Mouse (Mus musculus) midbrain, embryonic 16.5 days (tissue): Measurements from ENCODE around the gene Asb6. TPM values are rescaled to one million over a fixed set of nuclear protein-coding genes. Genes with fewer than 3 reads are reported as not detected.

Source experiments
- ATAC-seq: fragments of 200-750 bp; cut with Nextera tagmentation; 2 replicates; pipeline ENCODE4 v1.8.0; 2017; ENCODE audit warnings: moderate TSS enrichment
- H3K27ac ChIP-seq: fragments of 300-500 bp; sonication (generic); 2 replicates; pipeline ENCODE4 v1.5.1; 2014; ENCODE audit warnings: mild to moderate bottlenecking, low read length, mixed read lengths
- H3K27me3 ChIP-seq: fragments of 300-500 bp; sonication (generic); 2 replicates; pipeline ENCODE4 v1.6.1; 2014; ENCODE audit warnings: low read depth, low read length, mixed read lengths; ENCODE audit not compliant: control insufficient read depth, insufficient read depth
- H3K36me3 ChIP-seq: fragments of 300-500 bp; sonication (generic); 2 replicates; pipeline ENCODE4 v1.6.1; 2014; ENCODE audit warnings: mild to moderate bottlenecking, low read length, moderate library complexity, mixed read lengths; ENCODE audit not compliant: control insufficient read depth, insufficient read depth
- H3K4me1 ChIP-seq: fragments of 300-500 bp; sonication (generic); 2 replicates; pipeline ENCODE4 v1.6.1; 2014; ENCODE audit warnings: mild to moderate bottlenecking, low read length, mixed read lengths; ENCODE audit not compliant: control insufficient read depth, insufficient read depth
- H3K4me2 ChIP-seq: fragments of 300-500 bp; sonication (generic); 2 replicates; pipeline ENCODE4 v1.6.1; 2014; ENCODE audit warnings: mild to moderate bottlenecking, low read length, mixed read lengths
- H3K4me3 ChIP-seq: fragments of 300-500 bp; sonication (generic); 2 replicates; pipeline ENCODE4 v1.5.1; 2014; ENCODE audit warnings: low read depth, mild to moderate bottlenecking, low read length, moderate library complexity, mixed read lengths
- H3K9ac ChIP-seq: fragments of 300-500 bp; sonication (generic); 2 replicates; pipeline ENCODE4 v1.6.1; 2014; ENCODE audit warnings: low read depth, low read length, mixed read lengths
- H3K9me3 ChIP-seq: fragments of 300-500 bp; sonication (generic); replicated peaks from 2 replicates; pipeline ENCODE4 v1.6.1; 2014; ENCODE audit warnings: mild to moderate bottlenecking, low read length, mixed read lengths; ENCODE audit not compliant: control insufficient read depth, poor library complexity, severe bottlenecking
- WGBS: fragments of 180-500 bp; shearing (Covaris S2); extraction: QIAGEN DNeasy Blood & Tissue Kit; methylation state at CpG from one replicate; pipeline ENCODE4 v1.1.7; 2014; 5-methylcytosine and 5-hydroxymethylcytosine counted together
- polyA plus RNA-seq: library from polyadenylated mRNA; unstranded; fragments of >200 nt; fragmentation: Nextera tagmentation; extraction: Ambion mirVana; gene quantifications from 2 replicates; pipeline ENCODE4 v1.2.1, GENCODE M21; 2015

Gene Asb6
- polyA plus RNA-seq: 41.7 and 48.0 TPM in 2 replicates

DNA sequence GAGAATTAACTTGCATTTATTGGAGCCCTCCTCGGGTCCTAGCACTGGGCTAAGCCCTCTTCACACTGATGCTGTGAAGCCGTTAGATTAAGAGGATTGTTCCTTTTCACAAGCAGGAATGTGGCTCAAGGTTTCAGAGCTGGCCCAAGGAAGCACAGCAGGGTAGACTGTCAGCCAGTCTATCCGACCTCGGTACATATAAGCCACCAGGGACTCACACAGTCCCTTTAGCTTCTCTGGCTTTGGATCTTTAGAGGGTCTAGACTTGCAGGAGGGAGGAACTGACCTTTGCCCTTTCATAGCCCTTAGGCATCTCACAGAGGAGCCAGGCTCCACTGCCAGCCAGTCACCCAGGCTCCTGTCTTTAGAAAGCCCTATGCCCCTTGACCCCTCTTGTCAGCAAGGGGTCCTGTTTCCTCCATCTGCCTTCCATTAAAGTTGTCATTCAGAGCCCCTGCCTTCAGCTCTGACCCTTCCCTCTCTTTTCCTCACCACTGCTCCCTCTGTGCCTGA is at the start of gene Asb6:
TSS of gene Asb6 (minus strand) at position 51 of the 513 bp plus-strand sequence.
- Histone ChIP-seq H3K4me3 (no peak within 1 kb of the TSS), H3K27me3 (no peaks in the 10 kb centered on the region), H3K9me3 (no peaks in the 10 kb centered on the region), H3K27ac (no peak within 1 kb of the TSS), H3K4me2 (no peak within 1 kb of the TSS), H3K9ac (no peak within 1 kb of the TSS), H3K4me1 (peaks cover 13% of the 10 kb centered on the region), H3K36me3 (peaks cover 3% of the 10 kb centered on the region)
- WGBS: 2% methylated on average over 4 of the region's 4 CpGs
- ATAC-seq: no peak

DNA sequence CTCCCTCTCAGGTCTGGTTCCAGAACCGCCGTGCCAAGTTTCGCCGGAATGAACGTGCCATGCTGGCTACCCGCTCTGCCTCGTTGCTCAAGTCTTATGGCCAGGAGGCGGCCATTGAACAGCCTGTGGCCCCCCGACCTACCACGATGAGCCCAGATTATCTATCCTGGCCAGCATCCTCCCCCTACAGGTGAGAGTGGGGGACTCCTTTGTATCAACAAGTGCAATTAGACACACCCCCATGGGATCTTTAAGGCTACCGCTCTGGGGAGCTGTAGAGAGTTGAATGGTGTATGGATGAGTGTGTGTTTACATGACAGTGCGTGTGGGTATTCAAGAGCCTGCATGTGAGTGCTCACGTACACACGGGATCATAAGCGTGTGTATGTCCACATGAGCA is 49.3 kb upstream of the Asb6 start:
- H3K36me3 ChIP-seq: no peaks in the 10 kb centered on the region
- no peak overlapping the region for H3K27ac ChIP-seq
- H3K4me2 ChIP-seq: no peak overlapping the region
- H3K9me3 ChIP-seq: no peaks in the 10 kb centered on the region
- 93% methylated on average over 15 of the region's 15 CpGs for WGBS
- H3K27me3 ChIP-seq: no peaks in the 10 kb centered on the region
- H3K4me3 ChIP-seq: no peak overlapping the region
- 0 out of 2 replicates have a peak, but pooled peaks cover 2% of the 10 kb centered on the region for H3K4me1 ChIP-seq
- no peak for ATAC-seq
- no peak overlapping the region for H3K9ac ChIP-seq

DNA sequence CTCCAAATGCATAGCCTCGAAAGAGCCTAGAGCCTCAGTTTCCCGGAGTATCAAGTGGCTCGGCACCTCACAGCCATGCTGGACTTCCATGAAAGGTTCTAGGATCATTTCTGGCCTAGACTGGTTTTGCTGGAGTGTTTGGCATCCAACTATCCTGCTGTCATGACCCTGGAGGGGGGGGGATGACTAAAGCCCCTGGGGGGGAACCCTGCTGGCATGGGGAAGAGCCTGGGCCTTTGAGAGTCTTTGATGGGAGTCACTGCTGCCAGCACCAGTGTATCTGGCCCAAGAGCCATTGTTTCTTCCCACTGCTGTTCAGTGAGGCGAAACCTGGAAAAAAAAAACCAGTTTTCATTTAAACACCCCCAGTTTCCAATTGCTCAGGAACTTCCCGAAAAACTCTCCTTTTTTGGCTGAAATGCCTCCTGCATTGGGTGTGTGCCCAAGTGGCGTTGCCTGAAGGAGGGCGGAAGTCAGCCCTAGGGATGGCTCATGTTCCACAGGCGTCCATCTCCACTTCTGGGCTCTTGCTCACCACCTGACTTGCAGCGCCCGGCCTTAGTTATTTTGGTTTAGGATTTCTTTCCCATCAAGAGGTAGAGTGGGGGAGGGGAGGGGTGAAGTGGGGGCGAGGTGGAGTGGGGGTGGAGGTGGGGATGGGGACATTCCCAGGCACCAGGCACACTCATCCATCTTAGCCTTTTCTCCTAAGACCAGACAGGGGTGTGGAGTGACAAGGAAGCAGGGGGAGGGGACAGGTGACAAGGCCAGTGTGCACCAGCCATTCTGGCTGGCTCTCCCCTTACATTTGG is 45.7 kb upstream of the Asb6 start:
- Histone ChIP-seq H3K4me2 (no peak overlapping the region), H3K9me3 (no peaks in the 10 kb centered on the region), H3K4me3 (no peak overlapping the region), H3K36me3 (no peaks in the 10 kb centered on the region), H3K9ac (no peak overlapping the region), H3K27ac (no peak overlapping the region), H3K27me3 (no peaks in the 10 kb centered on the region), H3K4me1 (0 out of 2 replicates have a peak, but pooled peaks cover 3% of the 10 kb centered on the region)
- WGBS: 56% methylated on average over 11 of the region's 11 CpGs
- ATAC-seq: no peak

GRCm38 (mm10) chr2:30875096-30875495 is 45.0 kb upstream of the Asb6 start:
- H3K4me1 ChIP-seq: 0 out of 2 replicates have a peak, but pooled peaks cover 3% of the 10 kb centered on the region
- no peak overlapping the region for H3K9ac ChIP-seq
- WGBS: 82% methylated on average over 7 of the region's 7 CpGs
- H3K36me3 ChIP-seq: no peaks in the 10 kb centered on the region
- no peak overlapping the region for H3K4me3 ChIP-seq
- no peak overlapping the region for H3K27ac ChIP-seq
- H3K27me3 ChIP-seq: no peaks in the 10 kb centered on the region
- no peaks in the 10 kb centered on the region for H3K9me3 ChIP-seq
- no peak for ATAC-seq
- no peak overlapping the region for H3K4me2 ChIP-seq

DNA sequence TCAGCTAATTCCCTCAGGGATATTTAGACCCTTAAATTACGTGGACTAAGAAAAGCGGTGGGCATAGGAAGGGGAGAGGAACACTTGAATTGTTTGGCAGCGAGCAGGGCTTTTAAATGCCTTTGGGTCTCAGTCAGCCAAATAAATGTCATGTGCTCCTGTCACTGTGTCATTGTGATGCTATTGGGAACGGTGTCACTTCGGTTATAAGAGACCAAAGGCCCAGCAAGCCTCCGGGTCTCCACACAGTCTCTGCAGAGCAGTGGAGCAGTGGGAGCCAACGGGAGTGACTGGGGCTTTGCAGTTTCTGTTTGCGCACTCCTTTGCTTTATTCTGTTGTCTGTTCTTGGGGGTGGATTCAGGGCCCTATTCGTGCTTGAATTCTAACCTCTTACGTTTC is 44.3 kb upstream of the Asb6 start:
- Histone ChIP-seq H3K4me3 (no peak overlapping the region), H3K27me3 (no peaks in the 10 kb centered on the region), H3K4me1 (0 out of 2 replicates have a peak, but pooled peaks cover 3% of the 10 kb centered on the region), H3K4me2 (no peak overlapping the region), H3K27ac (no peak overlapping the region), H3K9me3 (no peaks in the 10 kb centered on the region), H3K36me3 (no peaks in the 10 kb centered on the region), H3K9ac (no peak overlapping the region)
- no peak for ATAC-seq
- WGBS: 29% methylated on average over 10 of the region's 10 CpGs

GRCm38 (mm10) chr2:30872669-30873068 is 42.5 kb upstream of the Asb6 start:
- Histone ChIP-seq H3K4me3 (no peak overlapping the region), H3K4me1 (0 out of 2 replicates have a peak, but pooled peaks cover 3% of the 10 kb centered on the region), H3K36me3 (no peaks in the 10 kb centered on the region), H3K4me2 (no peak overlapping the region), H3K27ac (no peak overlapping the region), H3K27me3 (no peaks in the 10 kb centered on the region), H3K9ac (no peak overlapping the region), H3K9me3 (no peaks in the 10 kb centered on the region)
- 79% methylated on average over 6 of the region's 6 CpGs for WGBS
- ATAC-seq: no peak

DNA sequence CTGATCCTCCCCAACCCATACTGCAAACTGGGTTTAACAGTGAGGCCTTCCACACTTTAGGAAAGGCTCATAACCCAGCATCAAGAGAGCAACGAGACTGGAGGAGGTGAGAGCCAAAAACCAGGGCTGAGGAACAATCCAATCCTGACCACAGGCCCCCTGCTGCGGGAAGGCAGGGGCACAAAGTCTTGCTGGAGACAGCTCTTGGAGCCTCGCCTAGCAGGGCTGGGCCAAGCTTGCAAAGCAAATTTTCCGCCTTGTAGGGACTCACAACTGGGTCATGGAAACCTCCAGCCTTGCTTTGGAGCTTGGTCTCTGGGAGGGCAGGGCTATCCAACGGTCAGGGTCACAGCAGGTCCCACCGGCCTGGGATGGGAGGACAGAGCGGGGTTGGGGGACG is 40.7 kb upstream of the Asb6 start:
- no peak overlapping the region for H3K4me2 ChIP-seq
- WGBS: 63% methylated on average over 8 of the region's 8 CpGs
- H3K4me3 ChIP-seq: no peak overlapping the region
- H3K4me1 ChIP-seq: 0 out of 2 replicates have a peak, but pooled peaks cover 3% of the 10 kb centered on the region
- H3K27me3 ChIP-seq: no peaks in the 10 kb centered on the region
- no peak overlapping the region for H3K9ac ChIP-seq
- H3K9me3 ChIP-seq: no peaks in the 10 kb centered on the region
- H3K27ac ChIP-seq: no peak overlapping the region
- H3K36me3 ChIP-seq: no peaks in the 10 kb centered on the region
- ATAC-seq: no peak

GRCm38 (mm10) chr2:30865426-30865825 is 35.3 kb upstream of the Asb6 start:
- H3K9ac ChIP-seq: no peak overlapping the region
- no peak for ATAC-seq
- no peak overlapping the region for H3K4me2 ChIP-seq
- no peaks in the 10 kb centered on the region for H3K36me3 ChIP-seq
- H3K27ac ChIP-seq: no peak overlapping the region
- no peak overlapping the region for H3K4me3 ChIP-seq
- H3K9me3 ChIP-seq: no peaks in the 10 kb centered on the region
- H3K4me1 ChIP-seq: peaks cover 4% of the 10 kb centered on the region; the same call in 1 of the 2 replicates
- peaks cover 3% of the 10 kb centered on the region; the same call in 1 of the 2 replicates for H3K27me3 ChIP-seq
- 68% methylated on average over 3 of the region's 3 CpGs for WGBS

- Histone ChIP-seq H3K9ac (peak overlapping the region; percentile 56; the same call in 1 of the 2 replicates), H3K27me3 (peaks cover 3% of the 10 kb centered on the region; the same call in 1 of the 2 replicates), H3K4me1 (peaks cover 4% of the 10 kb centered on the region; the same call in 1 of the 2 replicates), H3K4me2 (peak overlapping the region; percentile 55), H3K36me3 (no peaks in the 10 kb centered on the region), H3K4me3 (peak overlapping the region; percentile 26), H3K27ac (no peak overlapping the region), H3K9me3 (no peaks in the 10 kb centered on the region)
- WGBS: 2% methylated on average over 35 of the region's 35 CpGs
- ATAC-seq: no peak
These were observed 34.8 kb upstream of the Asb6 start for GRCm38 (mm10) chr2:30864968-30865381.
